Mouse (Mus musculus): Measurements from ENCODE around the gene Cox19. TPM values are rescaled to one million over a fixed set of nuclear protein-coding genes. Genes with fewer than 3 reads are reported as not detected.

The Cox19 gene
- polyA plus RNA-seq, 1 experiment from 2014 or later: 108 TPM

DNA sequence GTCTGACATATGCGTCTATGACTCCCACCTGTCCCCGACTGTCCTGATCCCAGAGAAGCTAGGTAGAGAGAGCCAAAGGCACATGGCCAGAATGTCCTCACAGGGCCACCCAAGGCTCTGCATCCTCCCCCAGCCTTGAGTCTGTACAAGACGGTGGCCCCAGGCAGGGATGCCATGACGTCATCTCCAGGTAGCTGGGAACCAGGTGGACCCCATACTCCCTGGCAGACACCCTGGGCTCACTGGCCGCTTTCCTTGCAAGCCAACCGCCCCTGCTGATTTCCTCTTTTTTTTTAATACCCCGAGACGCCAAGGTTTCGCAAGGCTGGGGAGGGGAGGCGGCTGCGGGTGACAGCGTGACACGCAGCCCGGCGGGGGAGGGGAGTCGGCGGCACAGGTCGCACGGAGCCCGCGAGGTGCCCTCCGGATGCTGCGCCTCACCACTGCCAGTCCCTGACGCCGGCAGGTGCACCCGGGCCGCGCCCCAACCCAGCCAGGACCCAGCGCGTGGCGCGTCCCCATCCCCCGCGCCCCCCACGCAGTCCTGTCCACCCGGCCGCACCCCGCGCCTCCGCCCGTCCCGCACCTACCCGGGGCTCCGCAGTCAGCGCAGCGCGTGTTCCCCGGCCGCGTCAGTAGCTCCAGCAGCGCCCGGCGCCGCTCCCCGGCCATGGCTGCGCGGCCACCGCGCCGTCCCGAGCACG lies 26.4 kb downstream of the Cox19 start:
- no peak for ATAC-seq (ENCODE audit: insufficient number of reproducible peaks, insufficient read depth, low FRiP score, low TSS enrichment, low read depth)
- 2% methylated on average over 45 of the region's 62 CpGs for WGBS
- peak overlapping the region; percentile 71 for H3K9ac ChIP-seq
- H3K4me1 ChIP-seq: peaks cover 7% of the 10 kb centered on the region; the same call in 1 of the 2 replicates
- no peak overlapping the region for H3K27ac ChIP-seq
- no peaks in the 10 kb centered on the region for H3K9me3 ChIP-seq
- peaks cover 52% of the 10 kb centered on the region for H3K27me3 ChIP-seq
- peak overlapping the region; percentile 67 for H3K4me3 ChIP-seq
- H3K4me2 ChIP-seq: peak overlapping the region; percentile 99
- no peaks in the 10 kb centered on the region for H3K36me3 ChIP-seq

DNA sequence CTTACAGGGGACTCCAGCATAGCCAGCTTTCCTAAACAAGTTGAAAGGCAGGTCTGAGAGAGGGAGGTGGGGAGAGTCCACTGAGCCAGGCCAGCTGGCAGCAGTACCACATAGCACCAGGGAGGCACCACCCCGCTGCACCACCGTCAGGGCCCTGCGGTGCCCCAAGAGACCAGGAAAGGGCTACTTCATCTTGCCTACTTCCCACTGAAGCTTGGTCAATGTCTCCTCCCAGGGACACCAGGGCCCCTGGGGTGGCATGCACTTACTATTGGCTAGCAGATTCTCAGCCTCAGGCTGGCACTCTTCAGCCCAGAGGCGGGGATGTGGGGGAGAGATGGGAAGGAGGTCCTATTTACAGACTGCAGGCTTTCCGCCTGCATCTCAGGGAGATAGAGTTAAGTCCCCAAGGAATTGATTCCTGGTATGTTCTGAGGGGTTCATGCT lies 27.1 kb downstream of the Cox19 start:
- peaks cover 7% of the 10 kb centered on the region; the same call in 1 of the 2 replicates for H3K4me1 ChIP-seq
- H3K9ac ChIP-seq: no peak overlapping the region
- no peak overlapping the region for H3K4me2 ChIP-seq
- no peak overlapping the region for H3K27ac ChIP-seq
- no peak for ATAC-seq (ENCODE audit: insufficient number of reproducible peaks, insufficient read depth, low FRiP score, low TSS enrichment, low read depth)
- WGBS: 63% methylated on average over 5 of the region's 5 CpGs
- no peaks in the 10 kb centered on the region for H3K36me3 ChIP-seq
- H3K27me3 ChIP-seq: peaks cover 52% of the 10 kb centered on the region
- H3K4me3 ChIP-seq: no peak overlapping the region
- H3K9me3 ChIP-seq: no peaks in the 10 kb centered on the region

DNA sequence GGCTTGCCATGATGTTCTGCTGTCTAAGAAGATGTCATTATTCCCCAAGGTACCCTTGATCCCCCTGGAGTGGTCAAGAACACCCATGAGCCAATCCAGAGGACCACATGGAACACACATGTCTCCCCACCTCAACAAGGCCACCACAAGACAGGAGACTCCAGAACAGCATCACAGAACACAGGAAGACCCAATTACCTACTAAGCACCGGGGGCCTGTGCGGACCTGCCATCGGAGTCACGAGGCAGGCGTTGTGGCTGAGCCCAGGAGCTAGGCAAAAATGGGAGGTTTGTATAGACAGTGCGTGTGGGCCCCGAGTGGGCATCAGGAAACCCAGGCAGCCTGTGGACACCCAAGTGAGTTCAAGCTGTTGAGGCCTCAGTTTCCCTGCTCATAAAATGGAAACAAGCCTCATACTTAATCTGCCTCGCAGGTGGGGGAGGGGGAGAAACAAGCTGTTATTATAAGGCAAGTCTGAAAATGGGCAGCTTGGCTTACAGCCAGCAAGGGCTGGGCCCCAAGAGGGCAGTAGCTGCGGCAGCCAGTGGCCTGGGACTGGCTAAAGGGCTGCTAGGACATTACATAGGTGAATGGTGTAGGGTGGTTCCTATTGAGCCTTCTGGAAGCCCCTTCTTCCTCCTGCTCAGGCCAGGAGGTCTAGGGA lies 27.8 kb downstream of the Cox19 start:
- H3K9ac ChIP-seq: no peak overlapping the region
- peaks cover 7% of the 10 kb centered on the region; the same call in 1 of the 2 replicates for H3K4me1 ChIP-seq
- WGBS: 71% methylated on average over 9 of the region's 9 CpGs
- H3K27me3 ChIP-seq: peaks cover 52% of the 10 kb centered on the region
- no peaks in the 10 kb centered on the region for H3K9me3 ChIP-seq
- no peaks in the 10 kb centered on the region for H3K36me3 ChIP-seq
- no peak overlapping the region for H3K4me2 ChIP-seq
- ATAC-seq (ENCODE audit: insufficient number of reproducible peaks, insufficient read depth, low FRiP score, low TSS enrichment, low read depth): no peak
- no peak overlapping the region for H3K4me3 ChIP-seq
- H3K27ac ChIP-seq: no peak overlapping the region

DNA sequence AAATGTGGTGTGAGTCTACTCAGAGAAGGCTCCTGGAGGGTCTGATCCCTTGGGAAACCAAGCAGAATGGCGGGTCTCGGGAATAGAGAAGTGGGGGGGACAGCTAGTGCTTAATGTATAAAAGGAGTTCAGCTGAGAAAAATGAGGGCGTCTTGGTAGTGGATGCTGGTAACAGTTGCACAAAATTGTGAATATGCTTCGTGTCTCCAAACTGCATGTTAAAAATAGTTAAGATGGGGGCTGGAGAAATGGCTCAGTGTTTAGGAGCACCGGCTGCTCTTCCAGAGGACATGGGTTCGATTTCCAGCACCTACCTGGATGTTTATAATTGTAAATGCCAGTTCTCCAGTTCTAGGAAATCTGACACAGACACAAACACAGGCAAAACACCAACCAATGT lies 29.9 kb downstream of the Cox19 start:
- WGBS: 76% methylated on average over 6 of the region's 6 CpGs
- H3K9me3 ChIP-seq: no peaks in the 10 kb centered on the region
- H3K4me2 ChIP-seq: no peak overlapping the region
- peaks cover 42% of the 10 kb centered on the region for H3K27me3 ChIP-seq
- H3K4me1 ChIP-seq: peaks cover 7% of the 10 kb centered on the region; the same call in 1 of the 2 replicates
- no peak overlapping the region for H3K4me3 ChIP-seq
- H3K27ac ChIP-seq: no peak overlapping the region
- no peaks in the 10 kb centered on the region for H3K36me3 ChIP-seq
- no peak overlapping the region for H3K9ac ChIP-seq
- ATAC-seq (ENCODE audit: insufficient number of reproducible peaks, insufficient read depth, low FRiP score, low TSS enrichment, low read depth): no peak

DNA sequence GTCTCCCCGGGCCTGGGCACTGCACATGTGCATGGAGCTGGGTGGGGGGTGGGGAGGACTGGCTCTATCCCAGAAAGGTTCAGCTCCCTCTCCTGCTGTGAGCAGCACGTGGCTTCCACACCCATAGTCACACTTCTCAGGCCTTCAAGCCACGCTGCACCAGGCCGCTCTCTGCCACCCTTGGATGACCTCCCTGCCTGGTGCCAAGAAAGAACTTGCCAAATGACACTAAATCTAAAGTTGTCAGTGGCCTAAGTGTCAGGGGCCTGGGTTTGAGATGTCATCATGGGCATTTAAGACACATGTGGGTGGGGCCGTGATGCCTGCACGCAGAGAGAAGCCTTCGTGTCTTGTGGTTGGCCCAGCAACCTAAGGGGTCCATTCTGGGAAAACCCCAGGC lies 30.8 kb downstream of the Cox19 start:
- no peak overlapping the region for H3K4me3 ChIP-seq
- H3K36me3 ChIP-seq: no peaks in the 10 kb centered on the region
- peaks cover 7% of the 10 kb centered on the region; the same call in 1 of the 2 replicates for H3K4me1 ChIP-seq
- H3K27ac ChIP-seq: no peak overlapping the region
- H3K4me2 ChIP-seq: no peak overlapping the region
- no peak overlapping the region for H3K9ac ChIP-seq
- ATAC-seq (ENCODE audit: insufficient number of reproducible peaks, insufficient read depth, low FRiP score, low TSS enrichment, low read depth): no peak
- peaks cover 32% of the 10 kb centered on the region for H3K27me3 ChIP-seq
- H3K9me3 ChIP-seq: no peaks in the 10 kb centered on the region
- 79% methylated on average over 7 of the region's 7 CpGs for whole genome bisulfite sequencing

DNA sequence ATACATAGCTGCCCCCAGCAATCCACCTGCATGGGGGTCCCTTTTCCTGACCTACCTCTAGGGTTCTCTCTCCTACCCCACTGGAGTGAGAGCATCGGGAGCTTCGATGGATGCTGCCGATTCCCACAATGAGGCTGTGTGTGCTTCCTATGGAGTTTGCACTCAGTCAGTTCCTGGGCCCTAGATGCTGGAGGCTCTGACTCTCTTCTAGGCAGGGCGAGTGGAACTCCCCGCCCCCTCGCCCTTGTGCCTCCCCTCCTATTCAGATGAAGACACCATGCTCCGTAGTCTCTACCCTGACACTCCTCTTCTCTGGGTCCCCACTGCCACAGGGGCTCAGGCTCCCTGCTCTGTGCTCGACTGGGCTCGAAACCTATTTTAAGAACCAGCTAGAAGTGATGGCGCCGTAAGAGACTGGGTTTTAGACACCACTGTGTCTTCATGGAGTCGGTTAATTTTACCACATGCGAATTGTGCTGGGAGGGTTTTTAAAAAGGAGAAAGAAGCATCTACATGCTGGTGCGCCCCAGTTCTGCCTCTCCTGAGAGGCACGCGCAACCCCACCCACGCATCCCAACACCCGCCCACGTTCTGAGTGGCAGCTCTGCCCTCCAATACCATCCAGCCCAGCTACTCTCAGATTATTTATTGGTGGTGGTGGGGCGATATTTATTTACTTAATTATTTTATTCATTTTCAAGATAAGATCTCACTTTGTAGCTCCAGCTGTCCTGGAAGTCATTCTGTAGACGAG lies 33.3 kb downstream of the Cox19 start:
- no peak for ATAC-seq (ENCODE audit: insufficient number of reproducible peaks, insufficient read depth, low FRiP score, low TSS enrichment, low read depth)
- no peak overlapping the region for H3K27ac ChIP-seq
- no peaks in the 10 kb centered on the region for H3K9me3 ChIP-seq
- H3K27me3 ChIP-seq: peaks cover 8% of the 10 kb centered on the region
- no peak overlapping the region for H3K9ac ChIP-seq
- H3K36me3 ChIP-seq: no peaks in the 10 kb centered on the region
- H3K4me2 ChIP-seq: no peak overlapping the region
- no peaks in the 10 kb centered on the region for H3K4me1 ChIP-seq
- H3K4me3 ChIP-seq: no peak overlapping the region
- 58% methylated on average over 21 of the region's 21 CpGs for WGBS

DNA sequence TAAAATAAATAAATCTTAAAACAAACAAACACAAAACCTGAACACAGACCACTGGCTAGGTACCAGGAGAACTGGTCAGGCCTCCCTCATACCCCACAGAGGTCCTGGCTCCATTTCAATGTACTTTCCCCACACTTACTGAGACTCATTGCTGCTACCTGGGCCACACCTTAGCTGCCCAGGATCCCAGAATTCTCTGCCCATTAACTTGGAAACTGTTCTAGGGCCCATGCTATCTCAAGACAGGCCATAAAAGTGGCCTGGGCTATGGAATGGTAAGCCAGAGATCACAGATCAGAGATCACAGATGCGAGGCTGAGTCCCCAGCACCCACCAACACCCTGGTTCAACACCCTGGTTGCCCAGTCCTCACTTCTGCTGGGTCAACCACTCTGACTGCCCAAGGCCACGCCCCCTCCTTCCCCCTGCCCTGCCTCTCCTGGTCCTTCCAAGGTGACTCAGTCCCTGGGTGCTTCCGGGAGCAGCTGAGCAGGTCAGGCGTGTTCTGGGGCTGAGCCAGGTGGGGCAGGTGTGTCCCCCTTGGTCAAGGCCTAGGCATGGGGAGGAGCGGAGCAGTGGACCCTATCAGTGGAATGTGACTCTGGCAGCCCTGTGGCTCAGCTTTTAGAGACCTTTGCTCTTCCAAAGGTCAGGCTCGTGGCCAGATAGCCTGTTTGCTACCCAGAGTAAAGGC lies 34.1 kb downstream of the Cox19 start:
- Histone ChIP-seq H3K27ac (no peak overlapping the region), H3K27me3 (no peaks in the 10 kb centered on the region), H3K4me2 (no peak overlapping the region), H3K9me3 (no peaks in the 10 kb centered on the region), H3K9ac (no peak overlapping the region), H3K4me3 (no peak overlapping the region), H3K4me1 (no peaks in the 10 kb centered on the region), H3K36me3 (no peaks in the 10 kb centered on the region)
- 66% methylated on average over 6 of the region's 6 CpGs for WGBS
- no peak for ATAC-seq (ENCODE audit: insufficient number of reproducible peaks, insufficient read depth, low FRiP score, low TSS enrichment, low read depth)

DNA sequence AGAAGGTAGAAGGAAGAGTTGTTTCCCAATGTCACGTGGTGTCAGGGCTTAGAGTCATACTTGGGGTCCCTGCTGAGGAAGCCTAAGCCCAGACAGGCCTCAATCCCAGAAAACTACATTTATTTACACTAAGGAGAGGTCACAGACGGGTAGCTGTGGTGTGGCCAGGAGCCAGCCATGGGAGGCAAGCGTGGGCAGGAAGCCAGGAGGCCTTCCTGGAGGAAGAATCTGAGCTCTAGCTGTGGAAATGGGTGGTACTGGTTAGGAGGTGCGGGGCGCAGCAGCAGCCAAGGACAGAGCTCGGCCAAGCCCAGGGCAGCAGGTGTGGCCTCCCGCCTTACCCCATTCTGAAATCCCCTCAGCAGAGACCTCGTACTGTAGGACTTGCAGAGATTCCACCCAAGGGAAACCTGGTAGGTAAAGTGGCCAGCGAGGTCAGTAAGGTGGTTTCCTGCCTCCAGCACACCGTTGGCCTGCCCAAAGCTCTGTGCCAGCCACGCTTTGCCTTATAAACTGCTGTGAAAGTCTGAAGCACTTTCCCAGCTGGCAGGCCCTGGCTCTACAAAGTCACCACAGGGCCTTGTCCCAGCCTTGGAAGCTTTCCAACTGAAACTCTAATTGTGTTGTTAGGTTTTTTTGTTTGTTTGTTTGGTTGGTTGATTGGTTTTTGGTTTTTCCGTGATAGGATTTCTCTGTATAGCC lies 36.1 kb downstream of the Cox19 start:
- ATAC-seq (ENCODE audit: insufficient number of reproducible peaks, insufficient read depth, low FRiP score, low TSS enrichment, low read depth): no peak
- Histone ChIP-seq H3K27me3 (no peaks in the 10 kb centered on the region), H3K4me3 (no peak overlapping the region), H3K4me2 (no peak overlapping the region), H3K4me1 (no peaks in the 10 kb centered on the region), H3K27ac (no peak overlapping the region), H3K9me3 (no peaks in the 10 kb centered on the region), H3K9ac (no peak overlapping the region), H3K36me3 (no peaks in the 10 kb centered on the region)
- 79% methylated on average over 12 of the region's 12 CpGs for WGBS

DNA sequence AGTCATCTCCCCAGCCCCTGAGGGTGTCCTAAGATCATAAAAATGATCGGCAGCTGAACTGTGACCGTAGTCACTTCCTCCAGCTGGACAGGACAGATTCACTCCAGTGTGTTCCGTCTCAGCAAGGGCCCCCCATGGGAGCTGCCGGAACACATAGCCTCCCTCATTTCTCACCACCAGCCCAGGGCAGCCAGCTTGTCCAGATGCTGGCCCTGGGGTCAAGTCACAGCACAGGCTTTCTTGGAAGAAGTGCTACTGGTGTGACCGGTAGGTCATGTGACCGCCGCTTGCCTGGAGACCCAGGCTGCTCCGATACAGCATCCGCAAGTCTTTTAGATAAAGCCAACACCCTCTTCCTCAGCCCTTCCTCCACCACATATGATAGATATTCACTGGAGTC lies 37.7 kb downstream of the Cox19 start:
- H3K36me3 ChIP-seq: no peaks in the 10 kb centered on the region
- no peak overlapping the region for H3K27ac ChIP-seq
- H3K9me3 ChIP-seq: no peaks in the 10 kb centered on the region
- H3K27me3 ChIP-seq: no peaks in the 10 kb centered on the region
- H3K9ac ChIP-seq: no peak overlapping the region
- H3K4me1 ChIP-seq: no peaks in the 10 kb centered on the region
- 82% methylated on average over 9 of the region's 9 CpGs for WGBS
- H3K4me3 ChIP-seq: no peak overlapping the region
- H3K4me2 ChIP-seq: no peak overlapping the region
- ATAC-seq (ENCODE audit: insufficient number of reproducible peaks, insufficient read depth, low FRiP score, low TSS enrichment, low read depth): no peak

DNA sequence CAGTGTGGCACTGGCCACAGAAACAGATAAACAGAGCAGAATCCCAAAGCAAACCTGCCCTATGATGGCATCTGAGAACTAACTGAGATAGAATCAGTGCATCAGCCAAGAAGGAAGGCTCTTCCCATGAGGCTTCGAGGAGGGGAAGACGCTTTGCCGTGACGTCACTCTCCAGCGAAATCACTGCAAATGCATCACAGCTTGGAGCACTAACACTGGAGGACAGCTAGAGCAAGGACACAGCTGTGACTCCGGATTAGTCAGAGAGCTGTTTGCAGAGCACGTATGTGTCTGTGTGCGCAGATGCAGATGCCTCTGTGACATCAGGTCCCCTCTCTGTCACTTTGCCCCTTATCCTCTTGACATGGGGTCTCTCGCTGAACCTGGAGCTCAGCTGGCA lies 39.4 kb downstream of the Cox19 start:
- no peak overlapping the region for H3K9ac ChIP-seq
- no peaks in the 10 kb centered on the region for H3K27me3 ChIP-seq
- ATAC-seq (ENCODE audit: insufficient number of reproducible peaks, insufficient read depth, low FRiP score, low TSS enrichment, low read depth): no peak
- H3K9me3 ChIP-seq: no peaks in the 10 kb centered on the region
- no peak overlapping the region for H3K4me3 ChIP-seq
- no peak overlapping the region for H3K4me2 ChIP-seq
- H3K27ac ChIP-seq: no peak overlapping the region
- H3K4me1 ChIP-seq: no peaks in the 10 kb centered on the region
- no peaks in the 10 kb centered on the region for H3K36me3 ChIP-seq
- WGBS: 91% methylated on average over 9 of the region's 9 CpGs

DNA sequence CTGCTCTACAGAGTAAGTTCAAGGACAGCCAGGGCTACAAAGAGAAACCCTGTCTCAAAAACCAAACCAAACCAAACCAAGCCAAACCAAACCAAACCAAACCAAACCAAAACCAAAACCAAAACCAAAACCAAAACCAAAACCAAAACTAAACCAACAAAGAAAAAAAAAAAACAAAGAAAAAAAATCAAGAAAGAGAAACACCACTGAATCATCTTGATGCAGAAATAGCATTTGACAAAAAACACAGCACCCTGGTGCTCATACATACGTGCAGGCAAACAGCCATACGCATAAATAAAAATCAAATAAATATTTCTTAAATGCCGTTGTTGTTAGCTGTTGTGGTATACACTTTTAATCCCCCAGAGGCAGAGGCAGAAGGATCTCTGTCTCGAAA lies 40.7 kb downstream of the Cox19 start:
- WGBS: 88% methylated on average over 4 of the region's 4 CpGs

More for the DNA sequence above, 40.7 kb downstream of the Cox19 start:
- H3K9me3 ChIP-seq: no peaks in the 10 kb centered on the region
- H3K4me3 ChIP-seq: no peak overlapping the region
- H3K9ac ChIP-seq: no peak overlapping the region
- H3K4me1 ChIP-seq: no peaks in the 10 kb centered on the region
- no peak overlapping the region for H3K4me2 ChIP-seq
- no peaks in the 10 kb centered on the region for H3K36me3 ChIP-seq
- no peaks in the 10 kb centered on the region for H3K27me3 ChIP-seq
- H3K27ac ChIP-seq: no peak overlapping the region
- no peak for ATAC-seq (ENCODE audit: insufficient number of reproducible peaks, insufficient read depth, low FRiP score, low TSS enrichment, low read depth)
